Mouse (Mus musculus) megakaryocyte, embryonic 14.5 days (primary cell): Measurements from ENCODE around the gene Ptprn.

ENCODE experiments used
- FLI1 ChIP-seq: IDR thresholded peaks from 2 replicates; pipeline ENCODE4 v1.6.1; 2012; ENCODE audit warnings: low read length, inconsistent platforms, mixed read lengths
- GATA1 ChIP-seq: IDR thresholded peaks from 3 replicates; pipeline ENCODE4 v1.6.1; 2012; ENCODE audit warnings: mixed read lengths, low read length, inconsistent platforms, borderline replicate concordance

- TF ChIP-seq GATA1 (no peak), FLI1 (no peak)
Observed at GRCm38 (mm10) chr1:75283017-75283416, 18.7 kb upstream of the Ptprn start.
